Mouse (Mus musculus) C2C12 (cell line): Measurements from ENCODE around the gene Gm15517.

Source experiments
- CTCF ChIP-seq: IDR thresholded peaks from one replicate; pipeline ENCODE4 v1.5.1; 2011; ENCODE audit not compliant: control insufficient read depth, insufficient read depth, insufficient read length
- FOSL1 ChIP-seq: IDR thresholded peaks from one replicate; pipeline ENCODE4 v1.8.0; 2011; ENCODE audit warnings: mild to moderate bottlenecking, low read length; ENCODE audit not compliant: poor library complexity, insufficient read depth, severe bottlenecking
- MAX ChIP-seq: IDR thresholded peaks from one replicate; pipeline ENCODE4 v1.6.1; 2011; ENCODE audit warnings: mild to moderate bottlenecking, control low read depth
- MYOD1 ChIP-seq: IDR thresholded peaks from one replicate; pipeline ENCODE4 v1.6.1; 2011; ENCODE audit warnings: low read depth; ENCODE audit not compliant: control insufficient read depth, insufficient read length
- USF1 ChIP-seq: IDR thresholded peaks from one replicate; pipeline ENCODE4 v1.6.1; 2011; ENCODE audit warnings: low read depth, mild to moderate bottlenecking, control low read depth, moderate library complexity

DNA sequence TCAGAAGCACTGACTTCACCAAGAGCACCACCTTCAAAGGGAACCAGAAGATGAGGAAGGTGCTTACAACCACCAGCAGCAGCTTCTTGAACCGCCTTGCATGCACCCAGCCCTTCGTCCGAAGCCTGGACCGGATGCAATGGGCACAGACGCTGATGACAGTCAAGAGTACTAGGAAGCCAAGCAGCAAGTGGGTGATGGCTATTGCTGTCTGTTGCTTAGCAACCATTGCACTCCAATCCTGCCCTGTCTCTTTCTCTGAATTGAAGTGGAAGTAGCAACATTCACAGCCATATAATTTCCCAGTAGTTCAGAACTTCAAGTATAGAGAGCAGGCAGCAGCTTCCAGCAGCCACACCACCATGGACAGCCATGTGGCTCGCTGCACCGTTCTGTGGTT, 20.3 kb downstream of the Gm15517 start:
- no peak for TF ChIP-seq USF1
- TF ChIP-seq MAX, result no peak
- no peak for TF ChIP-seq FOSL1
- no peak for TF ChIP-seq CTCF
- no peak for TF ChIP-seq MYOD1
